Mouse (Mus musculus): ENCODE measurements around the gene Vps8. TPM values are rescaled to one million over a fixed set of nuclear protein-coding genes. Genes with fewer than 3 reads are reported as not detected.
A peak's percentile ranks its signal among the peaks of the same experiment; 100 is the strongest.

Vps8 gene
- polyA plus RNA-seq, 1 experiment from 2014 or later = 20.1 TPM

GRCm38 (mm10) chr16:21607021-21607650, 184.2 kb downstream of the Vps8 start:
- no peak overlapping the region for H3K27ac ChIP-seq (ENCODE audit: low read length)
- H3K9ac ChIP-seq (ENCODE audit: low read length) = no peak overlapping the region
- H3K4me1 ChIP-seq (ENCODE audit: control insufficient read depth, insufficient read depth, low read length) = peaks cover 12% of the 10 kb centered on the region
- no peaks in the 10 kb centered on the region for H3K27me3 ChIP-seq (ENCODE audit: control insufficient read depth, insufficient read depth, low read length)
- H3K4me3 ChIP-seq (replicated peaks; ENCODE audit: low read length) = no peak overlapping the region
- no peaks in the 10 kb centered on the region for H3K9me3 ChIP-seq (replicated peaks; ENCODE audit: control insufficient read depth, low read length)
- no peak for ATAC-seq (ENCODE audit: insufficient read depth, low FRiP score)
- WGBS = 67% methylated on average over 8 of the region's 8 CpGs
- no peaks in the 10 kb centered on the region for H3K36me3 ChIP-seq (ENCODE audit: control insufficient read depth, insufficient read depth, low read length)
- H3K4me2 ChIP-seq (ENCODE audit: low read depth, low read length) = no peak overlapping the region

GRCm38 (mm10) chr16:21607651-21608040, 184.7 kb downstream of the Vps8 start:
- ATAC-seq (ENCODE audit: insufficient read depth, low FRiP score) = no peak

GRCm38 (mm10) chr16:21608176-21608865, 185.4 kb downstream of the Vps8 start:
- Histone ChIP-seq H3K9ac (ENCODE audit: low read length) (no peak overlapping the region), H3K27me3 (ENCODE audit: control insufficient read depth, insufficient read depth, low read length) (no peaks in the 10 kb centered on the region), H3K4me1 (ENCODE audit: control insufficient read depth, insufficient read depth, low read length) (peaks cover 12% of the 10 kb centered on the region), H3K27ac (ENCODE audit: low read length) (peak overlapping the region; percentile 27; the same call in 1 of the 2 replicates), H3K4me2 (ENCODE audit: low read depth, low read length) (no peak overlapping the region), H3K4me3 (replicated peaks; ENCODE audit: low read length) (no peak overlapping the region), H3K36me3 (ENCODE audit: control insufficient read depth, insufficient read depth, low read length) (no peaks in the 10 kb centered on the region), H3K9me3 (replicated peaks; ENCODE audit: control insufficient read depth, low read length) (no peaks in the 10 kb centered on the region)
- ATAC-seq (ENCODE audit: insufficient read depth, low FRiP score) = peak; percentile 47; the same call in 1 of the 2 replicates
- 62% methylated on average over 10 of the region's 10 CpGs for WGBS

More at GRCm38 (mm10) chr16:21607651-21608040, 184.7 kb downstream of the Vps8 start:
- Histone ChIP-seq H3K27ac (ENCODE audit: low read length) (no peak overlapping the region), H3K36me3 (ENCODE audit: control insufficient read depth, insufficient read depth, low read length) (no peaks in the 10 kb centered on the region), H3K4me3 (replicated peaks; ENCODE audit: low read length) (no peak overlapping the region), H3K4me2 (ENCODE audit: low read depth, low read length) (no peak overlapping the region), H3K9ac (ENCODE audit: low read length) (no peak overlapping the region), H3K9me3 (replicated peaks; ENCODE audit: control insufficient read depth, low read length) (no peaks in the 10 kb centered on the region), H3K4me1 (ENCODE audit: control insufficient read depth, insufficient read depth, low read length) (peaks cover 12% of the 10 kb centered on the region), H3K27me3 (ENCODE audit: control insufficient read depth, insufficient read depth, low read length) (no peaks in the 10 kb centered on the region)
- 72% methylated on average over 5 of the region's 5 CpGs for WGBS

GRCm38 (mm10) chr16:21610473-21610872, 187.6 kb downstream of the Vps8 start:
- peaks cover 12% of the 10 kb centered on the region for H3K4me1 ChIP-seq (ENCODE audit: control insufficient read depth, insufficient read depth, low read length)
- H3K4me3 ChIP-seq (replicated peaks; ENCODE audit: low read length) = no peak overlapping the region
- no peak overlapping the region for H3K4me2 ChIP-seq (ENCODE audit: low read depth, low read length)
- H3K36me3 ChIP-seq (ENCODE audit: control insufficient read depth, insufficient read depth, low read length) = no peaks in the 10 kb centered on the region
- no peaks in the 10 kb centered on the region for H3K9me3 ChIP-seq (replicated peaks; ENCODE audit: control insufficient read depth, low read length)
- H3K27me3 ChIP-seq (ENCODE audit: control insufficient read depth, insufficient read depth, low read length) = no peaks in the 10 kb centered on the region
- WGBS = 90% methylated on average over 4 of the region's 4 CpGs
- no peak overlapping the region for H3K9ac ChIP-seq (ENCODE audit: low read length)
- H3K27ac ChIP-seq (ENCODE audit: low read length) = no peak overlapping the region
- no peak for ATAC-seq (ENCODE audit: insufficient read depth, low FRiP score)

GRCm38 (mm10) chr16:21615802-21616201, 192.9 kb downstream of the Vps8 start:
- no peak for ATAC-seq (ENCODE audit: insufficient read depth, low FRiP score)
- 60% methylated on average over 7 of the region's 7 CpGs for WGBS

GRCm38 (mm10) chr16:21620630-21621029, 197.7 kb downstream of the Vps8 start:
- H3K27ac ChIP-seq (ENCODE audit: low read length) = no peak overlapping the region
- no peak overlapping the region for H3K4me3 ChIP-seq (replicated peaks; ENCODE audit: low read length)
- WGBS = 82% methylated on average over 2 of the region's 2 CpGs
- H3K4me1 ChIP-seq (ENCODE audit: control insufficient read depth, insufficient read depth, low read length) = no peaks in the 10 kb centered on the region
- no peaks in the 10 kb centered on the region for H3K9me3 ChIP-seq (replicated peaks; ENCODE audit: control insufficient read depth, low read length)
- ATAC-seq (ENCODE audit: insufficient read depth, low FRiP score) = no peak
- no peaks in the 10 kb centered on the region for H3K36me3 ChIP-seq (ENCODE audit: control insufficient read depth, insufficient read depth, low read length)
- no peak overlapping the region for H3K4me2 ChIP-seq (ENCODE audit: low read depth, low read length)
- no peak overlapping the region for H3K9ac ChIP-seq (ENCODE audit: low read length)
- H3K27me3 ChIP-seq (ENCODE audit: control insufficient read depth, insufficient read depth, low read length) = no peaks in the 10 kb centered on the region

More at GRCm38 (mm10) chr16:21615802-21616201, 192.9 kb downstream of the Vps8 start:
- no peak overlapping the region for H3K27ac ChIP-seq (ENCODE audit: low read length)
- H3K4me3 ChIP-seq (replicated peaks; ENCODE audit: low read length) = no peak overlapping the region
- no peak overlapping the region for H3K4me2 ChIP-seq (ENCODE audit: low read depth, low read length)
- H3K36me3 ChIP-seq (ENCODE audit: control insufficient read depth, insufficient read depth, low read length) = no peaks in the 10 kb centered on the region
- no peaks in the 10 kb centered on the region for H3K27me3 ChIP-seq (ENCODE audit: control insufficient read depth, insufficient read depth, low read length)
- H3K9me3 ChIP-seq (replicated peaks; ENCODE audit: control insufficient read depth, low read length) = no peaks in the 10 kb centered on the region
- H3K9ac ChIP-seq (ENCODE audit: low read length) = no peak overlapping the region
- H3K4me1 ChIP-seq (ENCODE audit: control insufficient read depth, insufficient read depth, low read length) = no peaks in the 10 kb centered on the region

- Histone ChIP-seq H3K9me3 (replicated peaks; ENCODE audit: control insufficient read depth, low read length) (no peaks in the 10 kb centered on the region), H3K36me3 (ENCODE audit: control insufficient read depth, insufficient read depth, low read length) (no peaks in the 10 kb centered on the region), H3K27me3 (ENCODE audit: control insufficient read depth, insufficient read depth, low read length) (no peaks in the 10 kb centered on the region), H3K4me2 (ENCODE audit: low read depth, low read length) (no peak overlapping the region), H3K27ac (ENCODE audit: low read length) (no peak overlapping the region), H3K4me3 (replicated peaks; ENCODE audit: low read length) (no peak overlapping the region), H3K9ac (ENCODE audit: low read length) (no peak overlapping the region), H3K4me1 (ENCODE audit: control insufficient read depth, insufficient read depth, low read length) (no peaks in the 10 kb centered on the region)
- no peak for ATAC-seq (ENCODE audit: insufficient read depth, low FRiP score)
- WGBS = 65% methylated on average over 6 of the region's 6 CpGs
Measured at GRCm38 (mm10) chr16:21625784-21626634, 203.1 kb downstream of the Vps8 start.

GRCm38 (mm10) chr16:21627248-21627647, 204.3 kb downstream of the Vps8 start:
- no peaks in the 10 kb centered on the region for H3K9me3 ChIP-seq (replicated peaks; ENCODE audit: control insufficient read depth, low read length)
- H3K36me3 ChIP-seq (ENCODE audit: control insufficient read depth, insufficient read depth, low read length) = no peaks in the 10 kb centered on the region
- no peak overlapping the region for H3K9ac ChIP-seq (ENCODE audit: low read length)
- no peak overlapping the region for H3K4me3 ChIP-seq (replicated peaks; ENCODE audit: low read length)
- H3K4me2 ChIP-seq (ENCODE audit: low read depth, low read length) = no peak overlapping the region
- ATAC-seq (ENCODE audit: insufficient read depth, low FRiP score) = no peak
- H3K27ac ChIP-seq (ENCODE audit: low read length) = no peak overlapping the region
- H3K27me3 ChIP-seq (ENCODE audit: control insufficient read depth, insufficient read depth, low read length) = no peaks in the 10 kb centered on the region
- H3K4me1 ChIP-seq (ENCODE audit: control insufficient read depth, insufficient read depth, low read length) = no peaks in the 10 kb centered on the region
- whole genome bisulfite sequencing = 76% methylated on average over 6 of the region's 6 CpGs
